In the genomic region with DNA sequence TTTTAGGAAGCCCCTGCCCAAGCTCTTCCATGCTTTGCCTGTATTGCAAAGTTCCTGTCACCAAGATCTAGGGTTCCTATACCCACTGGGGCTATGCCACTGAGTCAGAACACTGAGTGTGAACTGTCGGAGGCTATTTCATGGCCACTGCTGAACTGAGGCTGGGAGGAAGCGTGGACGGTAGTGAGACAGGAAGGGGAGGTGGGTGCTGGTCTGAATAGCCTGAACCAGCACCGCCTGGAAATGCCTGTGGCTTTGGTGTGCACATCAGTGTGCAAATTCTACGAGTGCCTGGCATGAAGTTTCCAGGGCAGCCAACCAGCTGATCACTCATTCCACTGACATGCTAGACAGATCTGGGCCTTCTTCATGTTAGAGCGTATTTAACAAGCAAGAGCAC, we compare ENCODE assay signal across 33 mouse cellular contexts. TPM values are rescaled to one million over a fixed set of nuclear protein-coding genes. Genes with fewer than 3 reads are reported as not detected.
"Had no signal": no experiment of that assay in that cellular context is flagged by ENCODE, and none has a peak within 500 bp of the region (broad histone marks: within the 10 kb centered on the region; RNA-seq: fewer than 3 reads in every experiment).

No protein-coding gene starts in this region.

- H3K9me3 ChIP-seq: heart, embryonic 10.5 days; heart, embryonic 12.5 days; hindbrain, embryonic 13.5 days; hindbrain, embryonic 15.5 days; kidney, embryonic 15.5 days; limb, embryonic 10.5 days; limb, embryonic 12.5 days; liver, embryonic 13.5 days had no signal

- H3K9ac ChIP-seq: forebrain, postnatal 0 days; heart, embryonic 12.5 days; hindbrain, embryonic 13.5 days; hindbrain, embryonic 15.5 days; kidney, embryonic 15.5 days; limb, embryonic 12.5 days; liver, embryonic 13.5 days had no signal

- H3K27ac ChIP-seq: heart, embryonic 10.5 days; hindbrain, embryonic 13.5 days; hindbrain, embryonic 15.5 days; hindbrain, postnatal 0 days; kidney, embryonic 15.5 days; kidney, postnatal 0 days; limb, embryonic 10.5 days; limb, embryonic 12.5 days; liver, embryonic 13.5 days had no signal

- DNase-seq: forebrain, postnatal 0 days; gastrocnemius, postnatal 10 days; heart, postnatal 36 days; kidney, adult 11 months; kidney, adult 2 months; kidney, adult 9 months; kidney, postnatal 14 days; kidney, postnatal 36 days; layer of hippocampus, adult 9-11 months; layer of hippocampus, postnatal 36 days; liver; liver, embryonic 13.5 days had no signal

- ATAC-seq: forebrain, postnatal 0 days; hindbrain, postnatal 0 days; intestine, embryonic 16.5 days had no signal

- H3K4me2 ChIP-seq: heart, embryonic 12.5 days; hindbrain, embryonic 13.5 days; hindbrain, embryonic 15.5 days; kidney, embryonic 15.5 days; limb, embryonic 12.5 days; liver, embryonic 11.5 days; liver, embryonic 13.5 days had no signal

- H3K36me3 ChIP-seq: hindbrain, embryonic 13.5 days; hindbrain, embryonic 15.5 days; limb, embryonic 10.5 days; liver, embryonic 13.5 days had no signal

- H3K4me1 ChIP-seq: hindbrain, embryonic 15.5 days had no signal

- H3K4me3 ChIP-seq: heart, adult 2 months; heart, embryonic 10.5 days; heart, embryonic 12.5 days; hindbrain, embryonic 13.5 days; hindbrain, embryonic 15.5 days; kidney, embryonic 15.5 days; limb, embryonic 10.5 days; limb, embryonic 12.5 days; liver, embryonic 13.5 days had no signal

- H3K27me3 ChIP-seq: heart, embryonic 12.5 days; hindbrain, embryonic 13.5 days; hindbrain, embryonic 15.5 days; kidney, embryonic 15.5 days; limb, embryonic 12.5 days; liver, embryonic 13.5 days had no signal

RNA-seq across cellular contexts. Expression of gene Sstr3, which starts 22.6 kb away (rescaled TPM):
- total RNA-seq: gastrocnemius, adult 18-20 months; gastrocnemius, postnatal 36 days; heart, adult 2 months; heart, postnatal 14 days; heart, postnatal 36 days; hematopoietic stem cell, adult 5-6 weeks had no signal
- polyA plus RNA-seq: gonadal fat pad, adult 2 months; heart, adult 2 months; heart, embryonic 10.5 days; heart, embryonic 14.5 days; heart, embryonic 16.5 days; limb, embryonic 10.5 days; liver, embryonic 11.5 days; liver, embryonic 13.5 days had no signal

RNA-seq across cellular contexts. Expression of gene Il2rb, which starts 26.8 kb away (rescaled TPM):
- total RNA-seq: gastrocnemius, adult 18-20 months; gastrocnemius, postnatal 36 days had no signal
- polyA plus RNA-seq: heart, embryonic 10.5 days; heart, embryonic 12.5 days; limb, embryonic 10.5 days had no signal

RNA-seq across cellular contexts. Expression of gene Tmprss6, which starts 53.5 kb away (rescaled TPM):
- total RNA-seq: gastrocnemius, postnatal 36 days; heart, adult 2 months; heart, postnatal 14 days; heart, postnatal 36 days; hematopoietic stem cell, adult 5-6 weeks; layer of hippocampus, postnatal 14 days; left cerebral cortex, postnatal 14 days had no signal
- polyA plus RNA-seq: heart, adult 2 months; heart, embryonic 14.5 days had no signal
